Mouse (Mus musculus) CD4-positive, CD25-positive, alpha-beta regulatory T cell, adult 4 months (primary cell): ENCODE results near the gene Otoa. TPM values are rescaled to one million over a fixed set of nuclear protein-coding genes. Genes with fewer than 3 reads are reported as not detected.
A peak's percentile ranks its signal among the peaks of the same experiment; 100 is the strongest.

ENCODE experiments used
- ATAC-seq: one replicate; pipeline ENCODE4 v1.8.0; 2017
- polyA plus RNA-seq, 2 experiments: library from polyadenylated mRNA; unstranded; fragments of 100-300 nt; shearing (Covaris generic); gene quantifications; one replicate each; pipeline ENCODE4 v1.2.1; 2017

Otoa gene
- polyA plus RNA-seq = not detected

- ATAC-seq = no peak
Measured at GRCm38 (mm10) chr7:121081350-121081749, at the start of gene Otoa. TSS of gene Otoa (plus strand) at chr7:121081650.

- peak; percentile 93 for ATAC-seq
Measured at GRCm38 (mm10) chr7:121033856-121034652, 47.4 kb upstream of the Otoa start, which contains the start of gene Mettl9. TSS of gene Mettl9 (plus strand) at chr7:121034445.

- ATAC-seq = peak; percentile 40
Measured at GRCm38 (mm10) chr7:121034701-121035141, 46.7 kb upstream of the Otoa start.

- peak; percentile 6 for ATAC-seq
Measured at GRCm38 (mm10) chr7:121035161-121035721, 46.2 kb upstream of the Otoa start.

GRCm38 (mm10) chr7:121040595-121040994 lies 40.9 kb upstream of the Otoa start:
- no peak for ATAC-seq

GRCm38 (mm10) chr7:121041989-121042388 lies 39.5 kb upstream of the Otoa start:
- no peak for ATAC-seq

- ATAC-seq = no peak
Measured at GRCm38 (mm10) chr7:121043004-121043403, 38.4 kb upstream of the Otoa start.

- ATAC-seq = no peak
Measured at GRCm38 (mm10) chr7:121043510-121043909, 37.9 kb upstream of the Otoa start.

- ATAC-seq = no peak
Measured at GRCm38 (mm10) chr7:121044251-121044650, 37.2 kb upstream of the Otoa start.

- no peak for ATAC-seq
Measured at GRCm38 (mm10) chr7:121045671-121046453, 35.6 kb upstream of the Otoa start.

GRCm38 (mm10) chr7:121047624-121048023 lies 33.8 kb upstream of the Otoa start:
- no peak for ATAC-seq

GRCm38 (mm10) chr7:121053071-121053470 lies 28.4 kb upstream of the Otoa start:
- ATAC-seq = no peak

GRCm38 (mm10) chr7:121059477-121060218 lies 21.8 kb upstream of the Otoa start:
- peak; percentile 72 for ATAC-seq

- ATAC-seq = peak; percentile 57
Measured at GRCm38 (mm10) chr7:121064309-121064708, 17.1 kb upstream of the Otoa start.

GRCm38 (mm10) chr7:121071276-121071675 lies 10.2 kb upstream of the Otoa start:
- ATAC-seq = no peak

- no peak for ATAC-seq
Measured at GRCm38 (mm10) chr7:121072506-121072905, 8.9 kb upstream of the Otoa start.

GRCm38 (mm10) chr7:121074281-121074680 lies 7.2 kb upstream of the Otoa start, which contains the start of gene Igsf6:
TSS of gene Igsf6 (minus strand) at chr7:121074572.
- ATAC-seq = no peak

GRCm38 (mm10) chr7:121074801-121075400 lies 6.5 kb upstream of the Otoa start:
- ATAC-seq = no peak

GRCm38 (mm10) chr7:121075416-121075815 lies 6.0 kb upstream of the Otoa start:
- no peak for ATAC-seq

GRCm38 (mm10) chr7:121077311-121077710 lies 4.1 kb upstream of the Otoa start:
- ATAC-seq = no peak

GRCm38 (mm10) chr7:121077829-121078228 lies 3.6 kb upstream of the Otoa start:
- ATAC-seq = peak; percentile 51

- no peak for ATAC-seq
Measured at GRCm38 (mm10) chr7:121081816-121082215, 366 bp downstream of the Otoa start.
